Comparison of ENCODE assay signal across 8 mouse cellular contexts in the genomic region with DNA sequence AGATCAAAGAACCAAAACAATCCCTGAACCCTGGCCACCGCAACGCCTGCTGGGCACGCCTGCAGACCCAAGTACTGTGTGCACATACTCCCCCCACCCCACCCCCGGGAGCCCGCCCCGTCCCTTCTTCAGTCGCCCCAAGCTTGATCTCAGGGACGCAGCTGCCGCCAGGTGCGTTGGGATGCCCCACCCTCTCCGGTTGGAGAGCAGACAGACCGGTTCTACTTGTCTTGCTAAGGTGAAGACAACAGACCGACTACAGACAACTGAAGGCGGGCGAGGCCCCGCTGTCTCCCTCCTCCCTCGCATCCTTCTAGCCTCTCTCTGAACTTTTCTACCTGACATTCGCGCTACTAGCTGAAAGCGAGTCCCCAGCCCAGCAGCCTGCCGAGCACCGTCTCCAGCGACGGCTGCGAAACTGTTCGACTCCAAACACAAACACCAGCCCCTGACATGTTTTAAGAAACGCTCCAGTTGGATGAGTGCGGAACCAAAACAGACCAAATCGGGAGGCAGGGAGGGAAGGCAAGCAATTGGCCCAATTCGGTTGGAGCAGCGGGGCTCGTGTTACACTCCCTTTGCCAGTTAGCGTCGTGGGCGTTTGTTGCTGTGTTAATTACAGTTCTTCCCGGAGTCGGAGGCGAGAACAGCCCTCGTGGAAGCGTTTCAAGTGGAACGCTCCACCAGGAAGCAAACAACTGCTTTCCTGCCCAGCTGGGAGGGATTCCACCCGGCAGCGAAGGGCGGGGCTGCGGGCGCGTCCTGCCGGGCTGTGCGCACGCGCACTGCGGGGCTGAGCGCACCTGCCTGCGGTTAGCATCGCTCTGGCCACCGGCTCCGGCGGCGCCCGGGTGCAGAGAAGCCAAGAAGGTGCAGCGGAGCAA. TPM values are rescaled to one million over a fixed set of nuclear protein-coding genes. Genes with fewer than 3 reads are reported as not detected.
A peak's percentile ranks its signal among the peaks of the same experiment; 100 is the strongest.
DNase-seq lines count a peak whose midpoint lies in the region; ATAC-seq and TF ChIP-seq lines count a peak whose summit lies in the region.

No protein-coding gene starts in this region.

- peak overlapping the region; percentile 86 for H3K4me2 ChIP-seq in embryonic facial prominence, embryonic 15.5 days (replicated peaks)
- peak overlapping the region; percentile 98 for H3K4me2 ChIP-seq in heart, embryonic 11.5 days
- H3K4me2 ChIP-seq in kidney, embryonic 16.5 days (replicated peaks; ENCODE audit: low read depth, low read length), result peak overlapping the region; percentile 88

- H3K9ac ChIP-seq in embryonic facial prominence, embryonic 15.5 days, result peak overlapping the region; percentile 33
- H3K9ac ChIP-seq in heart, embryonic 11.5 days (ENCODE audit: low read depth, low read length), result peak overlapping the region; percentile 69
- peak overlapping the region; percentile 59 for H3K9ac ChIP-seq in kidney, embryonic 16.5 days (replicated peaks; ENCODE audit: low read length)

- H3K27me3 ChIP-seq in embryonic facial prominence, embryonic 15.5 days, result 0 out of 2 replicates have a peak, but pooled peaks cover 4% of the 10 kb centered on the region
- peaks cover 9% of the 10 kb centered on the region; the same call in 1 of the 2 replicates for H3K27me3 ChIP-seq in heart, embryonic 11.5 days (ENCODE audit: control insufficient read depth, insufficient read depth, low read length)
- no peaks in the 10 kb centered on the region for H3K27me3 ChIP-seq in kidney, embryonic 16.5 days (ENCODE audit: insufficient read depth, low read length)

- TF ChIP-seq CTCF in bone marrow, adult 2 months (IDR thresholded peaks at IDR 0.05; ENCODE audit: control insufficient read depth, insufficient read depth, low read length), result no peak

- 0 out of 2 replicates have a peak, but pooled peaks have one; percentile 27 for TF ChIP-seq POLR2A in bone marrow, adult 2 months (IDR thresholded peaks at IDR 0.05; ENCODE audit: borderline replicate concordance, control insufficient read depth, low read depth, low read length)

- peak overlapping the region; percentile 76 for H3K4me3 ChIP-seq in bone marrow, adult 2 months (replicated peaks; ENCODE audit: control insufficient read depth, low read depth, low read length)
- H3K4me3 ChIP-seq in embryonic facial prominence, embryonic 15.5 days (replicated peaks), result peak overlapping the region; percentile 58
- peak overlapping the region; percentile 63 for H3K4me3 ChIP-seq in heart, embryonic 11.5 days (ENCODE audit: low read depth, low read length)
- peak overlapping the region; percentile 48 for H3K4me3 ChIP-seq in kidney, embryonic 16.5 days (ENCODE audit: low read length)

- H3K27ac ChIP-seq in bone marrow, adult 2 months (ENCODE audit: control insufficient read depth, insufficient read depth, low read depth, low read length, poor library complexity), result peak overlapping the region; percentile 90
- peak overlapping the region; percentile 92 for H3K27ac ChIP-seq in embryonic facial prominence, embryonic 15.5 days (replicated peaks)
- H3K27ac ChIP-seq in heart, embryonic 11.5 days (ENCODE audit: low read depth, low read length), result no peak overlapping the region
- H3K27ac ChIP-seq in kidney, embryonic 16.5 days (ENCODE audit: low read length), result peak overlapping the region; percentile 62

- no peaks in the 10 kb centered on the region for H3K36me3 ChIP-seq in embryonic facial prominence, embryonic 15.5 days
- H3K36me3 ChIP-seq in heart, embryonic 11.5 days (ENCODE audit: control insufficient read depth, insufficient read depth, low read length), result no peaks in the 10 kb centered on the region
- no peaks in the 10 kb centered on the region for H3K36me3 ChIP-seq in kidney, embryonic 16.5 days (ENCODE audit: insufficient read depth, low read length)

- DNase-seq in B cell, adult 2 months, result peak; percentile 89 to 90
- peak; percentile 81 for DNase-seq in liver
- peak; percentile 3 to 6 for DNase-seq in monocyte, adult 2 months (ENCODE audit: low read depth in 1 of 2, low spot score in 2 of 2)
- DNase-seq in spleen, postnatal 14 days (ENCODE audit: low spot score in 2 of 2), result peak; percentile 57 to 65

- WGBS in bone marrow, adult 2 months, result under 1% methylated on average over 61 of the region's 61 CpGs
- under 1% methylated on average over 61 of the region's 61 CpGs for whole genome bisulfite sequencing in embryonic facial prominence, embryonic 15.5 days
- under 1% methylated on average over 61 of the region's 61 CpGs for WGBS in heart, embryonic 11.5 days (ENCODE audit: insufficient replicate concordance)
- WGBS in kidney, embryonic 16.5 days, result under 1% methylated on average over 61 of the region's 61 CpGs

- H3K4me1 ChIP-seq in bone marrow, adult 2 months (ENCODE audit: control insufficient read depth, insufficient read depth, low read length), result no peaks in the 10 kb centered on the region; the same call in 1 of the 2 replicates
- H3K4me1 ChIP-seq in embryonic facial prominence, embryonic 15.5 days, result peaks cover 9% of the 10 kb centered on the region; the same call in 1 of the 2 replicates
- H3K4me1 ChIP-seq in heart, embryonic 11.5 days (ENCODE audit: control insufficient read depth, insufficient read depth, low read length), result peaks cover 3% of the 10 kb centered on the region; the same call in 1 of the 2 replicates
- H3K4me1 ChIP-seq in kidney, embryonic 16.5 days (ENCODE audit: insufficient read depth, low read length), result peaks cover 11% of the 10 kb centered on the region; the same call in 1 of the 2 replicates

- ATAC-seq in embryonic facial prominence, embryonic 15.5 days (ENCODE audit: insufficient number of reproducible peaks, low FRiP score, low TSS enrichment, low read depth), result peak; percentile 86
- ATAC-seq in heart, embryonic 11.5 days (replicated peaks; ENCODE audit: insufficient number of reproducible peaks, low FRiP score, low TSS enrichment), result peak; percentile 75
- peak; percentile 86 for ATAC-seq in kidney, embryonic 16.5 days (ENCODE audit: low FRiP score, low TSS enrichment)

- no peaks in the 10 kb centered on the region for H3K9me3 ChIP-seq in embryonic facial prominence, embryonic 15.5 days (replicated peaks)
- no peaks in the 10 kb centered on the region for H3K9me3 ChIP-seq in heart, embryonic 11.5 days (replicated peaks; ENCODE audit: control insufficient read depth, low read length)
- no peaks in the 10 kb centered on the region for H3K9me3 ChIP-seq in kidney, embryonic 16.5 days (ENCODE audit: low read length)

RNA-seq across cellular contexts. Expression of a gene that starts 49.1 kb away (rescaled TPM):
- not detected in 2 replicates for polyA plus RNA-seq in bone marrow, adult 2 months (2011; ENCODE audit: insufficient read depth, insufficient read length, low replicate concordance, missing spikeins)
- not detected in 2 replicates for polyA plus RNA-seq in embryonic facial prominence, embryonic 15.5 days (2015; fragmentation: Nextera tagmentation; extraction: Ambion mirVana)
- not detected in 2 replicates for polyA plus RNA-seq in heart, embryonic 11.5 days (2014; fragmentation: Nextera tagmentation; extraction: Ambion mirVana)
- polyA plus RNA-seq in kidney, embryonic 16.5 days (2015; fragmentation: Nextera tagmentation; extraction: Ambion mirVana), result not detected in 2 replicates

Comparison
In these comparisons a context has a peak if more than half of its experiments do, and no peak if none do; other contexts are left out.
1. DNase-seq: peak in every context shown above with its lines; median percentile 90 in B cell, adult 2 months; 81 in liver; 61 in spleen, postnatal 14 days; 4 in monocyte, adult 2 months.